Mouse (Mus musculus): ENCODE results near the gene Runx1.

- TF ChIP-seq CTCF (conservative IDR thresholded peaks at IDR 0.05 in 1 of 2, IDR thresholded peaks at IDR 0.05 in 1 of 2; ENCODE audit: low read depth in 2 of 2, low read length in 2 of 2) (no peak), ZC3H11A (IDR thresholded peaks at IDR 0.05; ENCODE audit: low read depth, low read length) (no peak), POLR2A (IDR thresholded peaks at IDR 0.05; ENCODE audit: low read depth, low read length) (no peak), SIN3A (IDR thresholded peaks at IDR 0.05; ENCODE audit: low read length) (no peak), ELF1 (IDR thresholded peaks at IDR 0.05; ENCODE audit: low read depth, low read length) (no peak)
Observed at GRCm38 (mm10) chr16:92637033-92637432, 188.9 kb downstream of the Runx1 start.
